Mouse (Mus musculus): ENCODE measurements at regions not wholly inside any gene's neighbourhood (a gene's known extent, or its start where the extent isn't known, plus 50 kb on each side); places are given as distances from the start of the nearest gene placed in this dataset.

DNA sequence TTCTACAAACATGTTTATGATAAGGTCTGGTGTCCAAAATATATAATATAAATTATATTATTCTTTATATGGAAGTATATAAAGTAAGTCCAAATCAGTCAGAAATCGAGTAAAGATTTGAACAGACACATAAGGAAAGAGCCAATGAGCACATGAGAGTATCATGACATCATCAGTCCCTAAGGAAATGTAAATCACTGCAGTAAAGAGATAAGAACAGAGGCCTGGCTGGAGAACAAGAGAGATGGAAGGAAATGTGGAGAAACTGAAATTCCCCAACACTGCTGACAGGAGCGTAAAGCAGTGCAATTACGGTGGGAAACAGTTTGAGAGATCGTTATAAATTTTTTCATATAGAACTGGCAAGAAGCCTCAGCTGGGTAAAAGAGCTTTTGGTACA lies 306.2 kb upstream of the Tbx3 start:
- Histone ChIP-seq H3K4me3 (ENCODE audit: control insufficient read depth in 1 of 2, insufficient read depth in 1 of 2, low read depth in 2 of 2, low read length in 2 of 2) (no peak overlapping the region), H3K4me1 (ENCODE audit: control insufficient read depth in 1 of 2, insufficient read depth in 2 of 2, low read length in 2 of 2) (no peaks in the 10 kb centered on the region), H3K36me3 (ENCODE audit: control insufficient read depth in 1 of 2, insufficient read depth in 2 of 2, low read length in 2 of 2) (no peaks in the 10 kb centered on the region), H3K27me3 (ENCODE audit: control insufficient read depth in 1 of 2, insufficient read depth in 2 of 2, low read length in 2 of 2) (no peaks in the 10 kb centered on the region), H3K9me3 (replicated peaks; ENCODE audit: insufficient read depth, low read length) (no peaks in the 10 kb centered on the region), H3K79me2 (ENCODE audit: control insufficient read depth, insufficient read depth, low read length, poor library complexity) (no peaks in the 10 kb centered on the region), H3K27ac (ENCODE audit: control insufficient read depth, low read depth, low read length) (no peak overlapping the region), H3K9ac (ENCODE audit: control insufficient read depth, low read depth, low read length, poor library complexity, severe bottlenecking) (no peak overlapping the region)
- TF ChIP-seq TAL1 (IDR thresholded peaks at IDR 0.05; ENCODE audit: low read length) (no peak), MAZ (IDR thresholded peaks at IDR 0.05; ENCODE audit: low read depth, low read length) (no peak), POLR2AphosphoS5 (IDR thresholded peaks at IDR 0.05; ENCODE audit: borderline replicate concordance, low read depth, low read length) (no peak)
- no peak for DNase-seq (ENCODE audit: low read depth, low spot score)

DNA sequence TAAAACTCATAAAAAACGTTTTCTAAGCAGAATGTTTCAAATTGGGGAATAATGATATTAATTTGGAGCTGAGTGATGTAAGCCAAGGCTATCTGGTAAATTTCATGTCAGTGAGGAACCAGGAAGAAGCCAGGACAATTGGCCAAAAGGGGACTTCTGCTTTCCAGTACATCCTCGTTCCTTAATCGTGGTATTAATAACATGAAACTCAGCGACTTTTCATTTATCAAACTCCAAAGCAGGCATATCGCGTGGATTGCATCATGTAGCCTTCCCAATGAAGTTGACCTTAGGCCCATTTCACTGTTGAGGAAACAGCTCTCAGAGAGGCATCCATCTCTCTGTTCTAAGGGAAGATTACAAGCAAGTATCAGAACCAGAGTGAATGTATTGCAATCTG lies 305.3 kb upstream of the Tbx3 start:
- Histone ChIP-seq H3K79me2 (ENCODE audit: control insufficient read depth, insufficient read depth, low read length, poor library complexity) (no peaks in the 10 kb centered on the region), H3K9ac (ENCODE audit: control insufficient read depth, low read depth, low read length, poor library complexity, severe bottlenecking) (no peak overlapping the region), H3K27ac (ENCODE audit: control insufficient read depth, low read depth, low read length) (no peak overlapping the region), H3K9me3 (replicated peaks; ENCODE audit: insufficient read depth, low read length) (no peaks in the 10 kb centered on the region), H3K36me3 (ENCODE audit: control insufficient read depth in 1 of 2, insufficient read depth in 2 of 2, low read length in 2 of 2) (no peaks in the 10 kb centered on the region), H3K4me1 (ENCODE audit: control insufficient read depth in 1 of 2, insufficient read depth in 2 of 2, low read length in 2 of 2) (no peaks in the 10 kb centered on the region), H3K27me3 (ENCODE audit: control insufficient read depth in 1 of 2, insufficient read depth in 2 of 2, low read length in 2 of 2) (no peaks in the 10 kb centered on the region), H3K4me3 (ENCODE audit: control insufficient read depth in 1 of 2, insufficient read depth in 1 of 2, low read depth in 2 of 2, low read length in 2 of 2) (no peak overlapping the region)
- TF ChIP-seq KAT2A (conservative IDR thresholded peaks at IDR 0.05; ENCODE audit: low read depth, low read length) (no peak), NRF1 (IDR thresholded peaks at IDR 0.05; ENCODE audit: insufficient read depth, low read depth, low read length, poor library complexity, severe bottlenecking) (no peak), MAZ (IDR thresholded peaks at IDR 0.05; ENCODE audit: low read depth, low read length) (no peak), RAD21 (IDR thresholded peaks at IDR 0.05; ENCODE audit: low read depth, low read length) (no peak), CTCF (IDR thresholded peaks at IDR 0.05 in 2 of 3, conservative IDR thresholded peaks at IDR 0.05 in 1 of 3; ENCODE audit: control insufficient read depth in 1 of 3, insufficient read depth in 1 of 3, low read depth in 2 of 3, low read length in 3 of 3, poor library complexity in 1 of 3, severe bottlenecking in 1 of 3) (no peak), POLR2AphosphoS2 (IDR thresholded peaks at IDR 0.05; ENCODE audit: low read length) (no peak), MXI1 (IDR thresholded peaks at IDR 0.05; ENCODE audit: low read depth, low read length) (no peak), HCFC1 (IDR thresholded peaks at IDR 0.05; ENCODE audit: low read depth, low read length) (no peak), POLR2AphosphoS5 (IDR thresholded peaks at IDR 0.05; ENCODE audit: borderline replicate concordance, low read depth, low read length) (no peak), POLR2A (IDR thresholded peaks at IDR 0.05; ENCODE audit: control insufficient read depth in 1 of 2, insufficient read depth in 1 of 2, low read depth in 1 of 2, low read length in 2 of 2, poor library complexity in 1 of 2) (no peak), TCF12 (IDR thresholded peaks at IDR 0.05; ENCODE audit: low read depth, low read length) (no peak), MYC (IDR thresholded peaks at IDR 0.05; ENCODE audit: low read depth, low read length) (no peak), GABPA (IDR thresholded peaks at IDR 0.05; ENCODE audit: low read depth, low read length) (no peak), RCOR1 (IDR thresholded peaks at IDR 0.05; ENCODE audit: low read depth, low read length) (no peak), SMC3 (IDR thresholded peaks at IDR 0.05; ENCODE audit: low read depth, low read length) (no peak), BHLHE40 (IDR thresholded peaks at IDR 0.05; ENCODE audit: borderline replicate concordance, low read depth, low read length) (no peak), ZC3H11A (IDR thresholded peaks at IDR 0.05; ENCODE audit: low read depth, low read length) (no peak)
- no peak for DNase-seq (ENCODE audit: low read depth, low spot score)
